Mouse (Mus musculus): ENCODE data around the gene Ucp2.

- TF ChIP-seq POLR2A (IDR thresholded peaks at IDR 0.05; ENCODE audit: insufficient read length, low read depth) (no peak), USF1 (IDR thresholded peaks at IDR 0.05; ENCODE audit: low read depth) (no peak), MYOD1 (IDR thresholded peaks at IDR 0.05; ENCODE audit: control insufficient read depth in 1 of 3, insufficient read length in 2 of 3, low read depth in 2 of 3) (no peak), CEBPB (IDR thresholded peaks at IDR 0.05; ENCODE audit: insufficient read depth, poor library complexity, severe bottlenecking) (no peak), MAX (IDR thresholded peaks at IDR 0.05; ENCODE audit: low read depth) (no peak), SRF (IDR thresholded peaks at IDR 0.05; ENCODE audit: control insufficient read depth, insufficient read length, low read depth) (no peak), TCF12 (IDR thresholded peaks at IDR 0.05; ENCODE audit: insufficient read depth, poor library complexity, severe bottlenecking) (no peak), POLR2AphosphoS2 (IDR thresholded peaks at IDR 0.05; ENCODE audit: insufficient read length, low read depth) (no peak), MYOG (IDR thresholded peaks at IDR 0.05; ENCODE audit: control insufficient read depth in 1 of 3, insufficient read depth in 1 of 3, insufficient read length in 2 of 3, low read depth in 2 of 3) (no peak), E2F4 (IDR thresholded peaks at IDR 0.05; ENCODE audit: insufficient read depth) (no peak), TCF3 (IDR thresholded peaks at IDR 0.05; ENCODE audit: insufficient read length, low read depth) (no peak)
Observed at GRCm38 (mm10) chr7:100537519-100537902, 44.4 kb downstream of the Ucp2 start.
